Mouse (Mus musculus) spleen, postnatal 14 days (tissue): ENCODE results near the gene Tsnax.

Source experiments
- DNase-seq, 2 experiments: peaks; one replicate each; pipeline ENCODE4 v3.0.0; 2021 to 2022; ENCODE audit warnings: low spot score in 2 of 2

Gene Tsnax

DNA sequence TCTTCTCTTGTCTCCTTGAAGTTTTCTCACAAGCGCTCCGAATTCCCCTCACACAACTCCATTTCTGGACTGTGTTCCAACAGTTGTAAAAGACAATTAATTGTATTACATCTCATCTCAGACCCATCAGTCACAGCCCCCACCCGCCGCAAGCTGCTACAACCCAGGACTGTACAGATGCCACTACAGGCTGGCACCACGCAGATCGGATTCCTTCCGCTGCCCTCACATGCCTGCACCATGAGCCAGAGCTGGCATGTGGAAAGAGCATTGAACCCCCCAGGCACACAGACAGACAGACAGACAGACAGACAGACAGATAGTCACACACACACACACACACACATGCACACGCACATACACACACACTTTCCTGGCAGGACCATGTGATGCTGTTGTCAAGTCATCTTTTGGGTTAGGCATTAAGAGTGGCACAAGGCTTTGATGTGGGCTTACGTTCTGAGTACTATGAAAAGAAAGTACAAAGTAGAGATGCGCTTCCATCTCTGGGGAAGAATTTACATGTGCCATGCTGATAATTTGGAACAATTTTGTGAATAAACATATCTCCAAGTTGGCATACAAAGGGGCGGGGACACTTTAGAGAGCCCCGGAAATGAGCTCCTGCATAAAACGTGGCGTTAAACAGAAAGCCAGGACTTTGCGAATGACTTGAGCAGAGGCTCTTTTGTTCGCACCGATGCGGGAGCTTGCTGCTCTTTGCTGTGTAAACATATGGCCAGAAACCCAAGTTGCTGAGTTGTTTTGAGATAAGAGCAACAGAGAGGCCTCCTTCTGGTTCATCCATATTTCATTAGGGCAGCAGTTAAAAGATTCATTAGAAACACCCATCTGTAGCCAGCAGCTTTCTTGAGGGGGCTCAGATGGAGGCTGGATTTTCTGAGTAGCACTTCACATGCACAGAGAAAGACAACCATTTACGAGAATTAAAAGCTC is 67.9 kb downstream of the Tsnax start:
- no peak for DNase-seq

DNA sequence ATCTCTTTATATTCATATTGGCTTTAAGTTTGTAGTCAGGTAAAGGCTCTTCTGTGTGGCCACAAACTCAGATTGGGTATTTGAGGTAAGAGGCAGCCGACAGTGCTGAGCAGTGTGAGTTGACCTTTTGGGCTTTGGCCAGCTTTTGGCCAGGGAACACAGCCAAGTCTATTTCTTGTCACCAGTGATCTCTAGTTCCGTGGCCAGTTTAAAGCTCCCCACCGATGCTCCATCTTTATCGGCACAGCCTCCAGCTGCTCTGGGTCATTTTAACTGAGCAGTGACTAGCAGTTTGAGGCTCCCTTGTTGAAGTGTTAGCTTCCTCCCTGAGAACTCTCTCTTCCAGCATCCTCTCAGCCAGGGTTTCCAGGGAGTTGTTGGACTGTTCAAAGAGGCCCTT is 70.9 kb downstream of the Tsnax start:
- no peak for DNase-seq
